Mouse (Mus musculus) heart, embryonic 11.5 days (tissue): Measurements from ENCODE around the gene Eftud2. TPM values are rescaled to one million over a fixed set of nuclear protein-coding genes. Genes with fewer than 3 reads are reported as not detected.
A peak's percentile ranks its signal among the peaks of the same experiment; 100 is the strongest.

Experiments
- ATAC-seq: fragments of 200-750 bp; cut with Nextera tagmentation; replicated peaks from 2 replicates; pipeline ENCODE4 v1.8.0; 2017; ENCODE audit warnings: moderate library complexity; ENCODE audit not compliant: insufficient number of reproducible peaks, low FRiP score, low TSS enrichment
- H3K27ac ChIP-seq: fragments of 300-500 bp; sonication (generic); 2 replicates; pipeline ENCODE4 v1.5.1; 2014; ENCODE audit warnings: mild to moderate bottlenecking, low read depth, low read length
- H3K27me3 ChIP-seq: fragments of 300-500 bp; sonication (generic); 2 replicates; pipeline ENCODE4 v1.6.1; 2014; ENCODE audit warnings: mild to moderate bottlenecking, low read length, mixed read lengths; ENCODE audit not compliant: control insufficient read depth, insufficient read depth
- H3K36me3 ChIP-seq: fragments of 300-500 bp; sonication (generic); 2 replicates; pipeline ENCODE4 v1.6.1; 2014; ENCODE audit warnings: mild to moderate bottlenecking, low read length, moderate library complexity, mixed read lengths; ENCODE audit not compliant: control insufficient read depth, insufficient read depth
- H3K4me1 ChIP-seq: fragments of 300-500 bp; sonication (generic); 2 replicates; pipeline ENCODE4 v1.6.1; 2014; ENCODE audit warnings: low read length; ENCODE audit not compliant: control insufficient read depth, insufficient read depth
- H3K4me2 ChIP-seq: fragments of 300-500 bp; sonication (generic); 2 replicates; pipeline ENCODE4 v1.6.1; 2014; ENCODE audit warnings: mild to moderate bottlenecking, moderate library complexity
- H3K4me3 ChIP-seq: fragments of 300-500 bp; sonication (generic); 2 replicates; pipeline ENCODE4 v1.5.1; 2014; ENCODE audit warnings: low read depth, low read length
- H3K9ac ChIP-seq: fragments of 300-500 bp; sonication (generic); 2 replicates; pipeline ENCODE4 v1.6.1; 2014; ENCODE audit warnings: mild to moderate bottlenecking, low read depth, low read length, moderate library complexity
- H3K9me3 ChIP-seq: fragments of 300-500 bp; sonication (generic); replicated peaks from 2 replicates; pipeline ENCODE4 v1.6.1; 2016; ENCODE audit warnings: low read length; ENCODE audit not compliant: control insufficient read depth
- WGBS: fragments of 180-500 bp; shearing (Covaris S2); extraction: QIAGEN DNeasy Blood & Tissue Kit; methylation state at CpG from one replicate; pipeline ENCODE4 v1.1.7; 2014; ENCODE audit not compliant: insufficient replicate concordance; 5-methylcytosine and 5-hydroxymethylcytosine counted together
- polyA plus RNA-seq: library from polyadenylated mRNA; unstranded; fragments of >200 nt; fragmentation: Nextera tagmentation; extraction: Ambion mirVana; gene quantifications from 2 replicates; pipeline ENCODE4 v1.2.1, GENCODE M21; 2014

Eftud2 gene
- polyA plus RNA-seq, 1 experiment from 2014 or later, result 136 TPM

GRCm38 (mm10) chr11:102902107-102902506, 21.3 kb upstream of the Eftud2 start:
- no peak for ATAC-seq

GRCm38 (mm10) chr11:102901199-102901598, 20.4 kb upstream of the Eftud2 start:
- H3K9me3 ChIP-seq, result no peaks in the 10 kb centered on the region
- H3K27ac ChIP-seq, result no peak overlapping the region
- no peaks in the 10 kb centered on the region for H3K36me3 ChIP-seq
- WGBS, result 59% methylated on average over 4 of the region's 4 CpGs
- H3K4me3 ChIP-seq, result no peak overlapping the region
- no peaks in the 10 kb centered on the region for H3K4me1 ChIP-seq
- H3K27me3 ChIP-seq, result peaks cover 16% of the 10 kb centered on the region
- no peak overlapping the region for H3K4me2 ChIP-seq
- no peak overlapping the region for H3K9ac ChIP-seq
- no peak for ATAC-seq

More at GRCm38 (mm10) chr11:102902107-102902506, 21.3 kb upstream of the Eftud2 start:
- no peak overlapping the region for H3K4me3 ChIP-seq
- H3K4me2 ChIP-seq, result no peak overlapping the region
- 0 out of 2 replicates have a peak, but pooled peaks cover 2% of the 10 kb centered on the region for H3K36me3 ChIP-seq
- H3K9me3 ChIP-seq, result no peaks in the 10 kb centered on the region
- H3K9ac ChIP-seq, result no peak overlapping the region
- H3K27ac ChIP-seq, result no peak overlapping the region
- peaks cover 7% of the 10 kb centered on the region for H3K27me3 ChIP-seq
- WGBS, result 75% methylated on average over 5 of the region's 5 CpGs
- no peaks in the 10 kb centered on the region for H3K4me1 ChIP-seq

GRCm38 (mm10) chr11:102900763-102901162, 20.0 kb upstream of the Eftud2 start, which contains the start of gene Gfap:
Gfap (minus strand) TSS chr11:102900912.
- 14% methylated on average over 7 of the region's 7 CpGs for WGBS
- Histone ChIP-seq H3K27ac (no peak within 1 kb of the TSS), H3K4me2 (no peak within 1 kb of the TSS), H3K36me3 (no peaks in the 10 kb centered on the region), H3K4me3 (no peak within 1 kb of the TSS), H3K9ac (no peak within 1 kb of the TSS), H3K27me3 (peaks cover 20% of the 10 kb centered on the region), H3K4me1 (no peaks in the 10 kb centered on the region), H3K9me3 (no peaks in the 10 kb centered on the region)
- 0 out of 2 replicates have a peak, but pooled peaks have one; percentile 5 for ATAC-seq

- H3K4me3 ChIP-seq, result no peak overlapping the region
- H3K36me3 ChIP-seq, result no peaks in the 10 kb centered on the region
- H3K9ac ChIP-seq, result no peak overlapping the region
- ATAC-seq, result no peak
- H3K4me1 ChIP-seq, result no peaks in the 10 kb centered on the region
- no peak overlapping the region for H3K4me2 ChIP-seq
- peaks cover 42% of the 10 kb centered on the region for H3K27me3 ChIP-seq
- no peaks in the 10 kb centered on the region for H3K9me3 ChIP-seq
- no peak overlapping the region for H3K27ac ChIP-seq
- WGBS, result 74% methylated on average over 9 of the region's 9 CpGs
Measured at GRCm38 (mm10) chr11:102898408-102898807, 17.6 kb upstream of the Eftud2 start.

- H3K27me3 ChIP-seq, result peaks cover 44% of the 10 kb centered on the region
- no peak overlapping the region for H3K4me2 ChIP-seq
- H3K4me1 ChIP-seq, result no peaks in the 10 kb centered on the region
- H3K4me3 ChIP-seq, result no peak overlapping the region
- H3K36me3 ChIP-seq, result no peaks in the 10 kb centered on the region
- H3K9me3 ChIP-seq, result no peaks in the 10 kb centered on the region
- H3K27ac ChIP-seq, result no peak overlapping the region
- H3K9ac ChIP-seq, result no peak overlapping the region
- WGBS, result 68% methylated on average over 20 of the region's 20 CpGs
- ATAC-seq, result no peak
Measured at GRCm38 (mm10) chr11:102896641-102897040, 15.9 kb upstream of the Eftud2 start.

- H3K27me3 ChIP-seq, result peaks cover 47% of the 10 kb centered on the region
- no peak overlapping the region for H3K27ac ChIP-seq
- H3K9ac ChIP-seq, result 0 out of 2 replicates have a peak overlapping the region, but pooled peaks have one; percentile 36
- WGBS, result 45% methylated on average over 9 of the region's 9 CpGs
- peak overlapping the region; percentile 42 for H3K4me2 ChIP-seq
- no peaks in the 10 kb centered on the region for H3K36me3 ChIP-seq
- no peaks in the 10 kb centered on the region for H3K4me1 ChIP-seq
- no peaks in the 10 kb centered on the region for H3K9me3 ChIP-seq
- peak; percentile 61 for ATAC-seq
- H3K4me3 ChIP-seq, result no peak overlapping the region
Measured at GRCm38 (mm10) chr11:102895779-102896178, 15.0 kb upstream of the Eftud2 start.

GRCm38 (mm10) chr11:102894716-102895115, 13.9 kb upstream of the Eftud2 start:
- ATAC-seq, result no peak
- Histone ChIP-seq H3K27ac (no peak overlapping the region), H3K9ac (0 out of 2 replicates have a peak overlapping the region, but pooled peaks have one; percentile 12), H3K4me2 (no peak overlapping the region), H3K27me3 (peaks cover 47% of the 10 kb centered on the region), H3K4me1 (no peaks in the 10 kb centered on the region), H3K4me3 (no peak overlapping the region), H3K9me3 (no peaks in the 10 kb centered on the region), H3K36me3 (no peaks in the 10 kb centered on the region)
- 85% methylated on average over 4 of the region's 4 CpGs for WGBS

GRCm38 (mm10) chr11:102893015-102893651, 12.3 kb upstream of the Eftud2 start:
- no peaks in the 10 kb centered on the region for H3K9me3 ChIP-seq
- H3K36me3 ChIP-seq, result no peaks in the 10 kb centered on the region
- peak; percentile 63 for ATAC-seq
- peak overlapping the region; percentile 28 for H3K4me3 ChIP-seq
- H3K9ac ChIP-seq, result peak overlapping the region; percentile 58; the same call in 1 of the 2 replicates
- peaks cover 51% of the 10 kb centered on the region for H3K27me3 ChIP-seq
- 2% methylated on average over 43 of the region's 43 CpGs for WGBS
- H3K27ac ChIP-seq, result no peak overlapping the region
- no peaks in the 10 kb centered on the region for H3K4me1 ChIP-seq
- peak overlapping the region; percentile 69 for H3K4me2 ChIP-seq

GRCm38 (mm10) chr11:102890096-102890495, 9.3 kb upstream of the Eftud2 start:
- H3K4me2 ChIP-seq, result no peak overlapping the region
- peaks cover 30% of the 10 kb centered on the region for H3K27me3 ChIP-seq
- H3K4me1 ChIP-seq, result no peaks in the 10 kb centered on the region
- no peaks in the 10 kb centered on the region for H3K36me3 ChIP-seq
- H3K9me3 ChIP-seq, result no peaks in the 10 kb centered on the region
- no peak overlapping the region for H3K9ac ChIP-seq
- no peak for ATAC-seq
- WGBS, result 66% methylated on average over 5 of the region's 5 CpGs
- H3K4me3 ChIP-seq, result no peak overlapping the region
- no peak overlapping the region for H3K27ac ChIP-seq
